Mouse (Mus musculus): ENCODE data around the gene Pnisr. TPM values are rescaled to one million over a fixed set of nuclear protein-coding genes. Genes with fewer than 3 reads are reported as not detected.

The Pnisr gene
- total RNA-seq (2012; rRNA removed) (31.7 and 33.6 TPM in 2 replicates), polyA plus RNA-seq (2012; ENCODE audit: insufficient read depth in 1 of 2, insufficient read length in 2 of 2, low read depth in 1 of 2, low replicate concordance in 2 of 2, missing spikeins in 1 of 2) (10 to 100 TPM in 1 of 2 experiments, not detected in 1; 99.0 TPM)

DNA sequence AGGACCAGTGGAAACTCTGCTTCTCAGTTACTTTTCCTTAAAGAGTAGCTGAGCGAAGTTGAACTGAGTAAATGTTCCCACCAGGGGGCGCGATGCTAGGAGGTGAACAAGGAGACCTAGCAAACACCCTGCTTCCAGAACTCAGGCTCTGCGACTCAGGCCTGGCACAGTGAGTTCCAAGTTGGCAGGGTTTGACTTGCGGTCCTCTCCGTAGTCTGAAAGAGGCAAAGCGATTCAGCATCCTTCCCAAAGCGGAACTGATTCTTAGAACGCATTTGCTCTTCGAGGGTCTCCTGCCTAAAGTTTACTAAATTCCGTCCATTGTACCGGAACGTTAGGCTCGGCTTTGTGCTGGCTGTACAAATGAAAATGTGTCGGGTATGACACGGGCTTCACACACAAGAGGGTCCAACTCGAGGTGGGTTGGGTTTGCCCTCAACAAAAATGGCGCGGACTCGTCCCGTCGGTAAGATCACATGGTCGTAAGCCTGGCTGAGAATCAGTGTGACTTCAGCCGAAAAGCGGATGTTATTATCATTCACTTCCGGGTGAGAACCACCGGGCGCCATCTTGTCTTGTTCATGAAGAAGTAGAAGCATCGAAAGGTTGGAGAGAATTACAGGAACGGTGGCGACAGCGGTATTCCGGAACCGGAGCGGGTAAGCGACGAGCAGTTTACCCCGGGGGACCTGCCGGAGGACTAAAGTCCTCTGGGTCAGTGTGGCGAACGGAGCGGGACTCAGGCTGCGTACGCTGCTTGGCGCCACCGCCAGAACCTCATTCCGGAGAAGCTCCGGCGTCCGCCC, at the start of gene Pnisr:
TSS of gene Pnisr (plus strand) at position 103 of the 806 bp plus-strand sequence.
- Histone ChIP-seq H3K27me3 (ENCODE audit: control insufficient read depth in 1 of 2, insufficient read depth in 2 of 2, low read length in 2 of 2) (no peaks in the 10 kb centered on the region), H3K36me3 (ENCODE audit: control insufficient read depth in 1 of 2, insufficient read depth in 2 of 2, low read length in 2 of 2) (peaks cover 1 to 24% of the 10 kb centered on the region in 2 experiments; a peak in 3 of 4 replicates), H3K4me1 (ENCODE audit: control insufficient read depth in 1 of 2, insufficient read depth in 2 of 2, low read length in 2 of 2) (peaks cover 12 to 18% of the 10 kb centered on the region in 2 experiments), H3K9ac (ENCODE audit: control insufficient read depth, low read depth, low read length, poor library complexity, severe bottlenecking) (peak within 1 kb of the TSS; percentile 96), H3K9me3 (replicated peaks; ENCODE audit: insufficient read depth, low read length) (no peaks in the 10 kb centered on the region), H3K79me2 (ENCODE audit: control insufficient read depth, insufficient read depth, low read length, poor library complexity) (peaks cover 39% of the 10 kb centered on the region), H3K4me3 (ENCODE audit: control insufficient read depth in 1 of 2, insufficient read depth in 1 of 2, low read depth in 2 of 2, low read length in 2 of 2) (peak within 1 kb of the TSS; percentile 81 to 88), H3K27ac (ENCODE audit: control insufficient read depth, low read depth, low read length) (peak within 1 kb of the TSS; percentile 96)
- peak; percentile 55; the same call in 1 of the 2 replicates for TF ChIP-seq TBP (IDR thresholded peaks at IDR 0.05; ENCODE audit: low read depth, low read length)
- TF ChIP-seq MAX (IDR thresholded peaks at IDR 0.05; ENCODE audit: low read length), result no peak
- TF ChIP-seq EP300 (IDR thresholded peaks at IDR 0.05; ENCODE audit: low read depth in 1 of 2, low read length in 2 of 2), result 0 out of 4 replicates have a peak, but pooled peaks of 1 of the 2 experiments have one; percentile 2
- TF ChIP-seq USF1 (IDR thresholded peaks at IDR 0.05; ENCODE audit: low read depth, low read length), result peak; percentile 90
- peak; percentile 69; the same call in 1 of the 2 replicates for TF ChIP-seq ELF1 (IDR thresholded peaks at IDR 0.05; ENCODE audit: low read depth, low read length)
- peak; percentile 19 for TF ChIP-seq RAD21 (IDR thresholded peaks at IDR 0.05; ENCODE audit: low read depth, low read length)
- TF ChIP-seq CTCF (IDR thresholded peaks at IDR 0.05 in 2 of 3, conservative IDR thresholded peaks at IDR 0.05 in 1 of 3; ENCODE audit: control insufficient read depth in 1 of 3, insufficient read depth in 1 of 3, low read depth in 2 of 3, low read length in 3 of 3, poor library complexity in 1 of 3, severe bottlenecking in 1 of 3), result peak; percentile 70 to 86 (median 72)
- TF ChIP-seq NELFE (IDR thresholded peaks at IDR 0.05; ENCODE audit: low read depth, low read length), result peak; percentile 53; the same call in 1 of the 2 replicates
- no peak for TF ChIP-seq USF2 (IDR thresholded peaks at IDR 0.05; ENCODE audit: borderline replicate concordance in 1 of 2, insufficient read depth in 1 of 2, low read depth in 1 of 2, low read length in 2 of 2)
- TF ChIP-seq SMC3 (IDR thresholded peaks at IDR 0.05; ENCODE audit: low read depth, low read length), result peak; percentile 72
- no peak; the same call in 1 of the 2 replicates for TF ChIP-seq ZC3H11A (IDR thresholded peaks at IDR 0.05; ENCODE audit: low read depth, low read length)
- TF ChIP-seq CHD2 (IDR thresholded peaks at IDR 0.05; ENCODE audit: low read length), result peak; percentile 71
- peak; percentile 82; the same call in 1 of the 2 replicates for TF ChIP-seq SIN3A (IDR thresholded peaks at IDR 0.05; ENCODE audit: low read length)
- TF ChIP-seq RCOR1 (IDR thresholded peaks at IDR 0.05; ENCODE audit: low read depth, low read length), result peak; percentile 79
- TF ChIP-seq POLR2A (IDR thresholded peaks at IDR 0.05; ENCODE audit: control insufficient read depth in 1 of 2, insufficient read depth in 1 of 2, low read depth in 1 of 2, low read length in 2 of 2, poor library complexity in 1 of 2), result peak in 1 of 2 experiments; percentile 54; a peak in 3 of 4 replicates
- TF ChIP-seq KAT2A (conservative IDR thresholded peaks at IDR 0.05; ENCODE audit: low read depth, low read length), result peak; percentile 96
- TF ChIP-seq POLR2AphosphoS5 (IDR thresholded peaks at IDR 0.05; ENCODE audit: borderline replicate concordance, low read depth, low read length), result no peak
- peak; percentile 62 for TF ChIP-seq MXI1 (IDR thresholded peaks at IDR 0.05; ENCODE audit: low read depth, low read length)
- TF ChIP-seq MYC (IDR thresholded peaks at IDR 0.05; ENCODE audit: low read depth, low read length), result peak; percentile 85; the same call in 1 of the 2 replicates
- TF ChIP-seq MYB (IDR thresholded peaks at IDR 0.05; ENCODE audit: low read depth, low read length), result no peak
- peak; percentile 87; the same call in 1 of the 2 replicates for TF ChIP-seq POLR2AphosphoS2 (IDR thresholded peaks at IDR 0.05; ENCODE audit: low read length)
- TF ChIP-seq ZKSCAN1 (IDR thresholded peaks at IDR 0.05; ENCODE audit: low read depth, low read length), result no peak
- peak; percentile 57; the same call in 1 of the 2 replicates for TF ChIP-seq GATA1 (IDR thresholded peaks at IDR 0.05; ENCODE audit: low read depth, low read length)
- TF ChIP-seq E2F4 (IDR thresholded peaks at IDR 0.05; ENCODE audit: borderline replicate concordance, low read depth, low read length), result 0 out of 2 replicates have a peak, but pooled peaks have one; percentile 32
- peak; percentile 97 for TF ChIP-seq HCFC1 (IDR thresholded peaks at IDR 0.05; ENCODE audit: low read depth, low read length)
- peak; percentile 36; the same call in 1 of the 2 replicates for TF ChIP-seq ETS1 (IDR thresholded peaks at IDR 0.05; ENCODE audit: low read depth, low read length)
- peak; percentile 98 for DNase-seq (ENCODE audit: low read depth, low spot score)

All from MEL (cell line).